Mouse (Mus musculus): ENCODE measurements at regions not wholly inside any gene's neighbourhood (a gene's known extent, or its start where the extent isn't known, plus 50 kb on each side); places are given as distances from the start of the nearest gene placed in this dataset.

DNA sequence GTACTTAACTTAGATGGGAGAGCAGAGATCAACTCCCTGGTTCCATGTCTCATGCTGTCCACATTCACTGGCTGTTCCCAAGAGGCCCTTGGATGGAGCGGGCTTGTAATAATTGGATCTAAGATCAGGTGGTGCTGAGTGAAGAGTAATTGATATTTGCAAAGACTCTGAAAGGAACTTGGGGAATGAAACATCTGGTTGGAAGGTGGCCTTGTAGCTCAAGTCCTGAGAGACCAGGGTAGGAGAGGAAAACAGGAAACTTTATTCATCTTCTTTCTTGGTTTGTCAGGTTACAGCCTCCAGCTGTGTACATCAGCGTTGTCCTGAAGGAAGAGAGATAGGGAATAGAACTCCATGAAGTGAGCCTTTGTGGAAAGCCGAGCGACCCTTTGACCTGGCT is 175.8 kb downstream of the Spata18 start:
- Histone ChIP-seq H3K9me3 (replicated peaks; ENCODE audit: control insufficient read depth, low read length) (no peaks in the 10 kb centered on the region), H3K27me3 (ENCODE audit: control insufficient read depth, insufficient read depth, low read length) (no peaks in the 10 kb centered on the region), H3K36me3 (replicated peaks; ENCODE audit: control insufficient read depth, insufficient read depth, low read depth, low read length) (no peaks in the 10 kb centered on the region), H3K4me3 (ENCODE audit: low read depth, low read length) (no peak overlapping the region), H3K4me1 (ENCODE audit: control insufficient read depth, insufficient read depth, low read length) (no peaks in the 10 kb centered on the region), H3K4me2 (ENCODE audit: low read depth, low read length) (no peak overlapping the region), H3K9ac (replicated peaks; ENCODE audit: low read length) (no peak overlapping the region), H3K27ac (replicated peaks; ENCODE audit: low read depth, low read length) (no peak overlapping the region)
- WGBS = 60% methylated on average over 4 of the region's 4 CpGs
- ATAC-seq (replicated peaks; ENCODE audit: insufficient number of reproducible peaks, low FRiP score, low TSS enrichment, low read depth) (no peak), DNase-seq (ENCODE audit: low spot score) (no peak)

DNA sequence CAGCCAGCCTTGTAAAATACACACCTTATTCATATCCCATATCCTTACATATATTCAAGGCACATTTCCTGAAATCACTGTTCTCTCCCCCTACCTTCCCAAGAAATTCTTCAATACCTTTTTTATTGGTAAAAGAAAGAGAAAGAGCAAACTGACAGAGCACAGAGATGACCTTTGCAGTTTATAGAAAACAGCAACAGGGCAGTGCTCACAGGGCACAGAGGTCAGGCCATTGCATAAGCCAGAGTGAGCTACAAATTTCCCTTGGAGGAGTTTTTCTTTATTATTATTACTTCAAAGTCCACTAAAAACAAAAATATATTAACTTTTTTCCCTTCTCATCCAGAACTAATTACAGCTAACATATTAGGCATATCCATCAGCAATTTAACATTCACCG is 182.5 kb downstream of the Spata18 start:
- no peak for ATAC-seq (replicated peaks; ENCODE audit: insufficient number of reproducible peaks, low FRiP score, low TSS enrichment, low read depth)
- no peak overlapping the region for H3K27ac ChIP-seq (replicated peaks; ENCODE audit: low read depth, low read length)
- no peak overlapping the region for H3K9ac ChIP-seq (replicated peaks; ENCODE audit: low read length)
- no peaks in the 10 kb centered on the region for H3K27me3 ChIP-seq (ENCODE audit: control insufficient read depth, insufficient read depth, low read length)
- H3K36me3 ChIP-seq (replicated peaks; ENCODE audit: control insufficient read depth, insufficient read depth, low read depth, low read length) = no peaks in the 10 kb centered on the region
- no peaks in the 10 kb centered on the region for H3K4me1 ChIP-seq (ENCODE audit: control insufficient read depth, insufficient read depth, low read length)
- no peak overlapping the region for H3K4me2 ChIP-seq (ENCODE audit: low read depth, low read length)
- no peak for DNase-seq (ENCODE audit: low spot score)
- WGBS = 54% methylated on average over 1 of the region's 1 CpGs
- no peak overlapping the region for H3K4me3 ChIP-seq (ENCODE audit: low read depth, low read length)
- H3K9me3 ChIP-seq (replicated peaks; ENCODE audit: control insufficient read depth, low read length) = no peaks in the 10 kb centered on the region

DNA sequence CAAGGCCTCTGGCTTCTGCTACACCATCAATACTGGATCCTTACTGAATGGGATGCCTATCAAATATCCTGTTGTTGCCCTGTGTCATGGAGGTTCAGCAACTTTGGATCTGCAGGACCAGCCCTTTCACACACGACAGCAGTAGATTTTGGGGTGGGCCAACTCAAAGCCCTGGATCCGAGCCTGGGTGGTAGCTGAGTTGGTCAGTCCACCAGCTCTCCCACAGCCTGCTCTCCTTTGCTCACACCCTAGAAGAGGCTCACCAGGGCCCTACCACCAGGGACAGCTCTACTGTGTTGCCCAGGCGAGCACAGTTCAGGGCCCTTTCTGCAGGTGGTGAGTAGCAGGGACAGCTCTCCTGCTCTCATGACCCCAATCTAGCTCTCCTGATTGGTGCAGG is 192.6 kb downstream of the Spata18 start:
- Histone ChIP-seq H3K4me2 (ENCODE audit: low read depth, low read length) (no peak overlapping the region), H3K9ac (replicated peaks; ENCODE audit: low read length) (no peak overlapping the region), H3K27ac (replicated peaks; ENCODE audit: low read depth, low read length) (no peak overlapping the region), H3K9me3 (replicated peaks; ENCODE audit: control insufficient read depth, low read length) (no peaks in the 10 kb centered on the region), H3K4me1 (ENCODE audit: control insufficient read depth, insufficient read depth, low read length) (no peaks in the 10 kb centered on the region), H3K27me3 (ENCODE audit: control insufficient read depth, insufficient read depth, low read length) (no peaks in the 10 kb centered on the region), H3K4me3 (ENCODE audit: low read depth, low read length) (no peak overlapping the region), H3K36me3 (replicated peaks; ENCODE audit: control insufficient read depth, insufficient read depth, low read depth, low read length) (no peaks in the 10 kb centered on the region)
- ATAC-seq (replicated peaks; ENCODE audit: insufficient number of reproducible peaks, low FRiP score, low TSS enrichment, low read depth) (no peak), DNase-seq (ENCODE audit: low spot score) (no peak)
- WGBS = 93% methylated on average over 3 of the region's 3 CpGs

DNA sequence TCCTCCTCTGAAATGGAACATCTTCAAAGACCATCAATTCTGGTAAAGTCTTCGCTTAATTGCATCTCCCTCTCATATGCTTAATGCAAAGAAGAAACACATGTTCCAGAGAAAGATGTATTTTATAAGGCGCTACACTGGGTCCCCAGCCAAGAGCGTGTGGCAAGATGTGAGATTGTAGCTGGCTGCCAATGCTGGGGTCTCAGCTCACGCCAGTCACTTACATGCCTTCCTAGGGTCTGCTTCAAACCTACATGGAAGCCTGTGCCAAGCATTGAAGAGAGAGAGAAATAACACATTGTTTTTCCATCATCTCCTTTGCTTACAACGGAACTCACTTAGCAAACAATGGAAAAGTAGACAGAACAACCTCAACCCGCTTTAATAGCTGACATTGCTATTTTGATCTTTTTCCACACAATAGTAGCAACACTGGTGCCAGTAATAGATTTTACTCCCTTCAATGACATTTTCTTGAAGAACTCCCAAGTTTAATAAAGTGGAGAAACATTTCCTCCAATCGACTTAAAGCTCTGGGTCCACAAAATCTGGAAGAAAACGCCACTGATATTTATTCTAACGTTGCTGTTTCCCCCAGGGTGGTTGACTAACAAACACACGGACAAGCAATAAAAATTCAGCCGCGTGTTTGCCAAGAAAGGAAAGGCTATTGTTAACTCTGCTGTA is 195.1 kb downstream of the Spata18 start:
- 87% methylated on average over 12 of the region's 12 CpGs for WGBS
- no peak overlapping the region for H3K4me2 ChIP-seq (ENCODE audit: low read depth, low read length)
- no peak overlapping the region for H3K4me3 ChIP-seq (ENCODE audit: low read depth, low read length)
- no peaks in the 10 kb centered on the region for H3K36me3 ChIP-seq (replicated peaks; ENCODE audit: control insufficient read depth, insufficient read depth, low read depth, low read length)
- no peak for DNase-seq (ENCODE audit: low spot score)
- no peaks in the 10 kb centered on the region for H3K27me3 ChIP-seq (ENCODE audit: control insufficient read depth, insufficient read depth, low read length)
- no peak overlapping the region for H3K9ac ChIP-seq (replicated peaks; ENCODE audit: low read length)
- H3K9me3 ChIP-seq (replicated peaks; ENCODE audit: control insufficient read depth, low read length) = no peaks in the 10 kb centered on the region
- no peak overlapping the region for H3K27ac ChIP-seq (replicated peaks; ENCODE audit: low read depth, low read length)
- no peaks in the 10 kb centered on the region for H3K4me1 ChIP-seq (ENCODE audit: control insufficient read depth, insufficient read depth, low read length)
- ATAC-seq (replicated peaks; ENCODE audit: insufficient number of reproducible peaks, low FRiP score, low TSS enrichment, low read depth) = no peak

DNA sequence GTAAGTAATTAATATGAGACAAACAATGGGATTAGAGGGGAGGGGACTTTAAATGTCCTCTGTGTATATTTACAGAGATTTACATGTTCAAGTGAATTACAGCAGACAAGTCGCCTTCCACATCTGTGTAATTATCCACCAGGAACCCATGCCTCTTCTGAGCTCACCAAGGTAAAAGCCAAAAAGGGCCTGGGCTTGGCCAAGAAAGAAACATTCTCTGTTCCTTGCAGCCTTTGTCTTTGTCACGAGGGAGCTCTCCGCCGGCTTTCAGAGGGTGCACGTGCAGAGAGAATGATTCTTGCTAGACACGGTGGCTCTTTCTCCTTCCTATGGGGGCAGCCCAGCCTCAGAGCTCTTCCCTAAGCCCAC is 195.6 kb downstream of the Spata18 start:
- no peak for DNase-seq (ENCODE audit: low spot score)
- Histone ChIP-seq H3K9me3 (replicated peaks; ENCODE audit: control insufficient read depth, low read length) (no peaks in the 10 kb centered on the region), H3K36me3 (replicated peaks; ENCODE audit: control insufficient read depth, insufficient read depth, low read depth, low read length) (no peaks in the 10 kb centered on the region), H3K9ac (replicated peaks; ENCODE audit: low read length) (no peak overlapping the region), H3K4me2 (ENCODE audit: low read depth, low read length) (no peak overlapping the region), H3K27me3 (ENCODE audit: control insufficient read depth, insufficient read depth, low read length) (no peaks in the 10 kb centered on the region), H3K4me1 (ENCODE audit: control insufficient read depth, insufficient read depth, low read length) (no peaks in the 10 kb centered on the region), H3K27ac (replicated peaks; ENCODE audit: low read depth, low read length) (no peak overlapping the region), H3K4me3 (ENCODE audit: low read depth, low read length) (no peak overlapping the region)
- WGBS = 69% methylated on average over 6 of the region's 6 CpGs
- no peak for ATAC-seq (replicated peaks; ENCODE audit: insufficient number of reproducible peaks, low FRiP score, low TSS enrichment, low read depth)

DNA sequence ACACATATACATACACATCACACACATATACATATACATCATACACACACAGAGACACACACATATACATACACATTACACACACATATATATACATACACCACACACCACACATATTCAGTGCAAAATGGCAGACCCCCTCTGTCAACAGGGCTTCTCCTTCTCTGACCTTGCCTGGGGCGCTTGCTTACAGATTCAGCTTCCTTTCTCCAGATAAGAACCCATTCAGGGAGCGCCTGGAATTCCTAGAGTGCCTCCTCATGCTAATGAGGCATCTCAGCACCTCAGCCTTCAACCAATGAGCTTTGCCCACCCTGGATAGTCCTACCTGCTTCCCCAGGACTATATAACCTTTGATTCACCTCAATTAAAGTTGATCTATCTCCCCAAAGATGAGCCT is 200.3 kb downstream of the Spata18 start:
- DNase-seq (ENCODE audit: low spot score) = no peak
- no peaks in the 10 kb centered on the region for H3K27me3 ChIP-seq (ENCODE audit: control insufficient read depth, insufficient read depth, low read length)
- ATAC-seq (replicated peaks; ENCODE audit: insufficient number of reproducible peaks, low FRiP score, low TSS enrichment, low read depth) = no peak

DNA sequence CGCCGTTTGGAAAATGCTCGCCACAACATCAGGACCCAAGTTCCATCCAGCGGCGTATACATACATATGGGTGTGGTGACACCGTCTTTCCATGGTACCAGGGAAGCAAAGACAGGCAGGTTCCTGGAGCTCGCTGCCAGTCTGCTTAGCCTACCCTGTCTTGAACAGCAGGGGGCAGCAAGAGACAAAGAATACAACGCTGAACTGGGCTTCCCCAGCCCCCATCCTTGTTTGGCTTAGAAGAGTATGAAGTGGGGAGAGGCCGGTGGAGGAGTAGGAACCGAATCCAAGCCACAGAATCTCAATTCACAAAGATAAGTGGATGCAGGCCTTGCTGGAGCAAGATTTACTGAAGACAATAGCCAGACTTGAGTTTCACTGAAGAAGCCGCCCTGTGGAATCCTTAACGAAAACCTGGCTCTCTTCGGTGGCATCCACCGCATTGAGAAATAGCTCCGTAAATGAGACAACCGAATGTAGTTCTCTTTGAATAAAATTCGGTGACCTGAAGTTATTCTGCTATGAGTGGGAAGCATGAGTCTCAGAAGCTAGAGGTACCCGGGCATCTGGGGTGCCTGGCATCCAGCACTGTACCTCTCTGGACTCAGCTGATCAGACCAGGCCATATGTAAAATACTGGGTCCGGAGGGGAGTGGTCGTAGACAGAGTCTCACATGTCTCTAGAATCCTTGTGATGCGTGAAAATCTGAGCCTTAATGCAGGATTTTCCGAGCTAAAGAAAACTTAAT is 203.0 kb downstream of the Spata18 start:
- Histone ChIP-seq H3K27me3 (ENCODE audit: control insufficient read depth, insufficient read depth, low read length) (no peaks in the 10 kb centered on the region), H3K4me2 (ENCODE audit: low read depth, low read length) (no peak overlapping the region), H3K36me3 (replicated peaks; ENCODE audit: control insufficient read depth, insufficient read depth, low read depth, low read length) (no peaks in the 10 kb centered on the region), H3K27ac (replicated peaks; ENCODE audit: low read depth, low read length) (no peak overlapping the region), H3K4me3 (ENCODE audit: low read depth, low read length) (no peak overlapping the region), H3K9me3 (replicated peaks; ENCODE audit: control insufficient read depth, low read length) (no peaks in the 10 kb centered on the region), H3K9ac (replicated peaks; ENCODE audit: low read length) (no peak overlapping the region; the same call in 1 of the 2 replicates), H3K4me1 (ENCODE audit: control insufficient read depth, insufficient read depth, low read length) (no peaks in the 10 kb centered on the region)
- 42% methylated on average over 22 of the region's 22 CpGs for WGBS
- DNase-seq (ENCODE audit: low spot score) (peak; percentile 92), ATAC-seq (replicated peaks; ENCODE audit: insufficient number of reproducible peaks, low FRiP score, low TSS enrichment, low read depth) (peak; percentile 85)

More for the DNA sequence above, 200.3 kb downstream of the Spata18 start:
- no peaks in the 10 kb centered on the region for H3K36me3 ChIP-seq (replicated peaks; ENCODE audit: control insufficient read depth, insufficient read depth, low read depth, low read length)
- no peak overlapping the region for H3K4me2 ChIP-seq (ENCODE audit: low read depth, low read length)
- H3K4me1 ChIP-seq (ENCODE audit: control insufficient read depth, insufficient read depth, low read length) = no peaks in the 10 kb centered on the region
- no peak overlapping the region for H3K9ac ChIP-seq (replicated peaks; ENCODE audit: low read length)
- WGBS = 53% methylated on average over 2 of the region's 2 CpGs
- H3K4me3 ChIP-seq (ENCODE audit: low read depth, low read length) = no peak overlapping the region
- H3K9me3 ChIP-seq (replicated peaks; ENCODE audit: control insufficient read depth, low read length) = no peaks in the 10 kb centered on the region
- no peak overlapping the region for H3K27ac ChIP-seq (replicated peaks; ENCODE audit: low read depth, low read length)

DNA sequence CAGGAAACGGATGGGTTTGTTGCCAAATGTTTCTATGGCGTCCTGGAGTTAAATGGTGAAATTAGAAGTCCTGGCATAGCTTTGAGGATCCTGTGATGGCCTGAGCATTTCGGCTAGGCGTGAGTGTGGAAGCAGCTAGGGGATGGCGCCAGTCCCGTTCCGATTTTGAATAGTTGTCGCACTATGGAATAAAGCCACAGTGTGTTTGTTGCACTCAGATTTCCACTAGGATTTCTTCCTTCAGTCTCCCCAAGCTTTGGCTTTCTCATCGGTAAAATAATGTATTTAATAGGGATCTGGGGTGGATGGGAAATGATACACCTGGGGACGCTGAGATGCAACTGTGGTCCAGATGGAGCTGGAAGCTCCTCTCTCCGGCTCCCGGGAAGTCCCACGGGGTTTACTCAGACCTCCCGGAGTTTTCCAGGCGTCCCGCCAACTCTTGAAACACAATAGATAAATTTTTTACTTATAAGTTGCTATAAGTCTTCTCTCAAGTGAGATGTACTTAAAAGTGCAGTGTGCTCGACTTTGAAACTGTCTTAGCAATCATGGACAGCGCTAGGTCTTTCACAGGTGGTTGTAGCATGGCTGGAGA is 203.7 kb downstream of the Spata18 start:
- no peaks in the 10 kb centered on the region for H3K27me3 ChIP-seq (ENCODE audit: control insufficient read depth, insufficient read depth, low read length)
- WGBS = 81% methylated on average over 18 of the region's 18 CpGs
- DNase-seq (ENCODE audit: low spot score) (no peak), ATAC-seq (replicated peaks; ENCODE audit: insufficient number of reproducible peaks, low FRiP score, low TSS enrichment, low read depth) (no peak)
- no peak overlapping the region for H3K27ac ChIP-seq (replicated peaks; ENCODE audit: low read depth, low read length)
- H3K36me3 ChIP-seq (replicated peaks; ENCODE audit: control insufficient read depth, insufficient read depth, low read depth, low read length) = no peaks in the 10 kb centered on the region
- H3K9ac ChIP-seq (replicated peaks; ENCODE audit: low read length) = no peak overlapping the region
- H3K9me3 ChIP-seq (replicated peaks; ENCODE audit: control insufficient read depth, low read length) = no peaks in the 10 kb centered on the region
- no peaks in the 10 kb centered on the region for H3K4me1 ChIP-seq (ENCODE audit: control insufficient read depth, insufficient read depth, low read length)
- no peak overlapping the region for H3K4me3 ChIP-seq (ENCODE audit: low read depth, low read length)
- H3K4me2 ChIP-seq (ENCODE audit: low read depth, low read length) = no peak overlapping the region
